Mouse (Mus musculus) embryonic fibroblast, embryonic 13.5 days (primary cell): Measurements from ENCODE around the gene Stxbp1. TPM values are rescaled to one million over a fixed set of nuclear protein-coding genes. Genes with fewer than 3 reads are reported as not detected.

Experiments
- H3K27ac ChIP-seq: 2 replicates; pipeline ENCODE4 v1.5.1; 2012; ENCODE audit warnings: low read length, control low read depth, inconsistent platforms; ENCODE audit not compliant: insufficient read depth
- H3K4me1 ChIP-seq: 2 replicates; pipeline ENCODE4 v1.6.1; 2011; ENCODE audit warnings: low read length; ENCODE audit not compliant: control insufficient read depth, insufficient read depth
- H3K4me3 ChIP-seq: 2 replicates; pipeline ENCODE4 v1.5.1; 2011; ENCODE audit warnings: mild to moderate bottlenecking, control low read depth, low read length; ENCODE audit not compliant: insufficient read depth
- CTCF ChIP-seq: IDR thresholded peaks from 2 replicates; pipeline ENCODE4 v1.5.1; 2011; ENCODE audit warnings: mild to moderate bottlenecking, control low read depth, low read length, moderate library complexity, borderline replicate concordance; ENCODE audit not compliant: insufficient read depth
- POLR2A ChIP-seq: IDR thresholded peaks from 2 replicates; pipeline ENCODE4 v1.6.1; 2011; ENCODE audit warnings: low read depth, mild to moderate bottlenecking, control low read depth, low read length, moderate library complexity
- polyA plus RNA-seq: library from polyadenylated mRNA; stranded (reverse); fragments of >200 nt; gene quantifications from 2 replicates; pipeline ENCODE4 v1.2.4, GENCODE M21; 2011; ENCODE audit warnings: low read depth; ENCODE audit not compliant: missing spikeins, insufficient read length

Gene Stxbp1
- 33.3 and 41.4 TPM in 2 replicates for polyA plus RNA-seq

GRCm38 (mm10) chr2:32846805-32847467 lies at the start of gene Stxbp1:
Gene Stxbp1, minus strand, starts transcription at chr2:32847245.
- H3K4me3 ChIP-seq = peak within 1 kb of the TSS; percentile 70
- H3K27ac ChIP-seq = peak within 1 kb of the TSS; percentile 81
- TF ChIP-seq POLR2A (peak; percentile 76), CTCF (no peak)
- H3K4me1 ChIP-seq = no peaks in the 10 kb centered on the region

- Histone ChIP-seq H3K27ac (peak overlapping the region; percentile 86), H3K4me3 (no peak overlapping the region), H3K4me1 (peaks cover 18% of the 10 kb centered on the region)
- no peak for TF ChIP-seq CTCF
- no peak for TF ChIP-seq POLR2A
Observed at GRCm38 (mm10) chr2:32896507-32897147, 49.6 kb upstream of the Stxbp1 start.

GRCm38 (mm10) chr2:32895606-32896106 lies 48.6 kb upstream of the Stxbp1 start:
- Histone ChIP-seq H3K27ac (peak overlapping the region; percentile 86), H3K4me1 (peaks cover 18% of the 10 kb centered on the region), H3K4me3 (no peak overlapping the region)
- TF ChIP-seq CTCF = no peak
- TF ChIP-seq POLR2A = no peak

GRCm38 (mm10) chr2:32894097-32894496 lies 47.1 kb upstream of the Stxbp1 start:
- TF ChIP-seq POLR2A = no peak
- no peak for TF ChIP-seq CTCF
- H3K4me1 ChIP-seq = peaks cover 18% of the 10 kb centered on the region
- H3K4me3 ChIP-seq = no peak overlapping the region
- H3K27ac ChIP-seq = peak overlapping the region; percentile 2; the same call in 1 of the 2 replicates

GRCm38 (mm10) chr2:32892490-32892889 lies 45.4 kb upstream of the Stxbp1 start:
- Histone ChIP-seq H3K27ac (no peak overlapping the region), H3K4me3 (no peak overlapping the region), H3K4me1 (peaks cover 22% of the 10 kb centered on the region)
- TF ChIP-seq POLR2A = no peak
- no peak for TF ChIP-seq CTCF

GRCm38 (mm10) chr2:32891278-32891677 lies 44.2 kb upstream of the Stxbp1 start:
- TF ChIP-seq CTCF = no peak
- no peak for TF ChIP-seq POLR2A
- no peak overlapping the region for H3K27ac ChIP-seq
- no peak overlapping the region for H3K4me3 ChIP-seq
- peaks cover 17% of the 10 kb centered on the region for H3K4me1 ChIP-seq

- Histone ChIP-seq H3K4me3 (no peak overlapping the region), H3K27ac (no peak overlapping the region), H3K4me1 (peaks cover 14% of the 10 kb centered on the region)
- TF ChIP-seq POLR2A (no peak), CTCF (no peak)
Observed at GRCm38 (mm10) chr2:32890280-32890679, 43.2 kb upstream of the Stxbp1 start.

GRCm38 (mm10) chr2:32888551-32888950 lies 41.5 kb upstream of the Stxbp1 start:
- H3K4me3 ChIP-seq = no peak overlapping the region

GRCm38 (mm10) chr2:32888029-32888428 lies 41.0 kb upstream of the Stxbp1 start:
- H3K27ac ChIP-seq = peak overlapping the region; percentile 39
- H3K4me3 ChIP-seq = no peak overlapping the region
- H3K4me1 ChIP-seq = peaks cover 22% of the 10 kb centered on the region
- TF ChIP-seq CTCF (no peak), POLR2A (no peak)

More at GRCm38 (mm10) chr2:32888551-32888950, 41.5 kb upstream of the Stxbp1 start:
- Histone ChIP-seq H3K4me1 (peaks cover 18% of the 10 kb centered on the region), H3K27ac (peak overlapping the region; percentile 11; the same call in 1 of the 2 replicates)
- no peak for TF ChIP-seq POLR2A
- no peak for TF ChIP-seq CTCF

- TF ChIP-seq POLR2A (no peak), CTCF (no peak)
- Histone ChIP-seq H3K4me3 (no peak overlapping the region), H3K27ac (no peak overlapping the region), H3K4me1 (peaks cover 42% of the 10 kb centered on the region)
Observed at GRCm38 (mm10) chr2:32884745-32885144, 37.7 kb upstream of the Stxbp1 start.
